Mouse (Mus musculus) olfactory bulb, adult 2 months (tissue): ENCODE results near the gene Pde6d.

Experiments
- CTCF ChIP-seq: fragments of 200-500 bp; IDR thresholded peaks from 2 replicates; pipeline ENCODE4 v1.5.1; 2012; ENCODE audit warnings: low read depth, mild to moderate bottlenecking, low read length, moderate library complexity; ENCODE audit not compliant: insufficient read depth
- POLR2A ChIP-seq: fragments of 200-500 bp; IDR thresholded peaks from 2 replicates; pipeline ENCODE4 v1.6.1; 2012; ENCODE audit warnings: mild to moderate bottlenecking, low read depth, low read length, moderate library complexity; ENCODE audit not compliant: insufficient read depth

DNA sequence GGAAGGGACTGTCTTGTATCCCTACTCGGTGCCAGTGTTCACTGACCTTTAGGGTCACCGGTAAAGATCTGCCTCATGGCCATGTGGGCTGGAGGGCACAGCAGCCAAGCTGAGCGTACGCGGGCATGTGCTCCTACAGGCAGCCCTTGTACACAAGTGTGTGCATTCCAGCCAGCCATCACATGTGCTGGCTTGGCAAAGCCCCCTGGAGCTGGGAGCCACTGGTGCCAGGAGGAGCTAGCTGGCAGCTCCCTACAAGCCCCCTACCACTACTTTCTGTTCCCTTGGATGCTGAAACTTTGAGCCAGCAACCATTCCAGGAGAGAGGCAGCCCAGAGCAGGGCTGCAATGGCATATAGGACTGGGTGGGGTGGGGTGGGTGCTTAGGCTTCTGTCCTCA is 76.0 kb downstream of the Pde6d start:
- TF ChIP-seq CTCF (no peak), POLR2A (no peak)
